Mouse (Mus musculus) midbrain, postnatal 0 days (tissue): ENCODE measurements around the gene Sgpl1. TPM values are rescaled to one million over a fixed set of nuclear protein-coding genes. Genes with fewer than 3 reads are reported as not detected.
A peak's percentile ranks its signal among the peaks of the same experiment; 100 is the strongest.

Experiments used
- ATAC-seq: fragments of 200-750 bp; cut with Nextera tagmentation; 2 replicates; pipeline ENCODE4 v1.8.0; 2017; ENCODE audit warnings: moderate number of reproducible peaks, mild to moderate bottlenecking, moderate TSS enrichment, moderate library complexity; ENCODE audit not compliant: low FRiP score
- DNase-seq: peaks from one replicate; pipeline ENCODE4 v3.0.0-alpha.2; 2015; ENCODE audit warnings: low spot score
- H3K27ac ChIP-seq: fragments of 300-500 bp; sonication (generic); 2 replicates; pipeline ENCODE4 v1.5.1; 2014; ENCODE audit warnings: low read depth, mild to moderate bottlenecking, low read length, mixed read lengths
- H3K27me3 ChIP-seq: fragments of 300-500 bp; sonication (generic); 2 replicates; pipeline ENCODE4 v1.6.1; 2014; ENCODE audit warnings: low read length, control low read depth, mixed read lengths; ENCODE audit not compliant: insufficient read depth
- H3K36me3 ChIP-seq: fragments of 300-500 bp; sonication (generic); 2 replicates; pipeline ENCODE4 v1.6.1; 2014; ENCODE audit warnings: low read length, control low read depth, mixed read lengths; ENCODE audit not compliant: insufficient read depth
- H3K4me1 ChIP-seq: fragments of 300-500 bp; sonication (generic); 2 replicates; pipeline ENCODE4 v1.6.1; 2014; ENCODE audit warnings: mild to moderate bottlenecking, control low read depth, antibody characterized with exemption, low read length, mixed read lengths; ENCODE audit not compliant: insufficient read depth
- H3K4me2 ChIP-seq: fragments of 300-500 bp; sonication (generic); 2 replicates; pipeline ENCODE4 v1.6.1; 2014; ENCODE audit warnings: low read depth, mild to moderate bottlenecking, low read length, mixed read lengths; ENCODE audit not compliant: poor library complexity, severe bottlenecking
- H3K4me3 ChIP-seq: fragments of 300-500 bp; sonication (generic); 2 replicates; pipeline ENCODE4 v1.5.1; 2014; ENCODE audit warnings: low read depth, mild to moderate bottlenecking, low read length, moderate library complexity
- H3K9ac ChIP-seq: fragments of 300-500 bp; sonication (generic); replicated peaks from 2 replicates; pipeline ENCODE4 v1.6.1; 2014; ENCODE audit warnings: mild to moderate bottlenecking, low read length, moderate library complexity, mixed read lengths; ENCODE audit not compliant: poor library complexity, severe bottlenecking
- H3K9me3 ChIP-seq: fragments of 300-500 bp; sonication (generic); 2 replicates; pipeline ENCODE4 v1.6.1; 2016; ENCODE audit warnings: low read length, control low read depth
- CTCF ChIP-seq: IDR thresholded peaks from 2 replicates; pipeline ENCODE4 v1.5.1; 2016; ENCODE audit warnings: antibody characterized with exemption, mild to moderate bottlenecking
- WGBS: fragments of 180-500 bp; shearing (Covaris S2); extraction: QIAGEN DNeasy Blood & Tissue Kit; methylation state at CpG from one replicate; pipeline ENCODE4 v1.1.7; 2014; 5-methylcytosine and 5-hydroxymethylcytosine counted together
- microRNA-seq: library from miRNA; unstranded; fragments of <30 nt; microRNA quantifications from one replicate; pipeline ENCODE4, GENCODE M21; 2016; ENCODE audit warnings: borderline number of aligned reads
- polyA plus RNA-seq: library from polyadenylated mRNA; unstranded; fragments of >200 nt; fragmentation: Nextera tagmentation; extraction: Ambion mirVana; gene quantifications from 2 replicates; pipeline ENCODE4 v1.2.1, GENCODE M21; 2015
- total RNA-seq: library from RNA; depleted of rRNA; stranded (reverse); fragments of >200 nt; gene quantifications from 2 replicates; pipeline ENCODE4 v1.2.3, GENCODE M21; 2014; rRNA removed

The Sgpl1 gene
- total and polyA plus RNA-seq, 2 experiments from 2014 or later: 30.5 to 51.8 TPM

DNA sequence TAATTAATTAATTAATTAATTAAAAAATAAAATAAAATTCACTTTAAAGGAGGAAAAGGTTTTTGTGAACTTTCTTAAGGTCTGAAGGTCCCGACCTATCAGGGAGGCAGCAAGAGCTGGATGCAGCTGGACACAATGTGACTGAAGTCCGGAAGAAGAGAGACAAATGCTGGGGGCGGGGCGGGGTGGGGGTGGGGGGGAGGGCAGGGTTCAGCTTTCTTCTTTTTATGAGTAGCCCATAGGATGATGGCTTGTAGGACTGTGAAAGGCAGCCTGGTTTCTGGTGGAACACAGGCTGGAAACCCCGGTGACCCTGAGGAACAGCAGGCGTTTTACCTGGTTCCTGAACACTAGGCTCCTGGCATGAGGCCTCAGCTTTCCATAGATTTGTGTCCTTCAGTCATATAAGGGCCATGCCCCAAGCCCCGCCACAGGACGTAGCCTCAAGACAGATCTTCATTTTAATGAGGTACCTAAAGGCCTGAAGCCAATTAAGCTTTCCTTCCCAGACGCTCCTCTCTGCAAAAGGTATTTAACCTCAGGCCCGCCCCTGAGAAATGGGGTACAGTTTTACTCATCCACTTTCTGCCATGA lies 84.1 kb downstream of the Sgpl1 start:
- no peaks in the 10 kb centered on the region for H3K36me3 ChIP-seq
- DNase-seq (no peak), ATAC-seq (no peak)
- WGBS: 71% methylated on average over 10 of the region's 10 CpGs
- H3K9me3 ChIP-seq: no peaks in the 10 kb centered on the region
- no peak overlapping the region for H3K4me2 ChIP-seq
- TF ChIP-seq CTCF: no peak
- no peak overlapping the region for H3K9ac ChIP-seq
- peaks cover 3% of the 10 kb centered on the region; the same call in 1 of the 2 replicates for H3K27me3 ChIP-seq
- no peak overlapping the region for H3K27ac ChIP-seq
- no peaks in the 10 kb centered on the region for H3K4me1 ChIP-seq
- H3K4me3 ChIP-seq: no peak overlapping the region

DNA sequence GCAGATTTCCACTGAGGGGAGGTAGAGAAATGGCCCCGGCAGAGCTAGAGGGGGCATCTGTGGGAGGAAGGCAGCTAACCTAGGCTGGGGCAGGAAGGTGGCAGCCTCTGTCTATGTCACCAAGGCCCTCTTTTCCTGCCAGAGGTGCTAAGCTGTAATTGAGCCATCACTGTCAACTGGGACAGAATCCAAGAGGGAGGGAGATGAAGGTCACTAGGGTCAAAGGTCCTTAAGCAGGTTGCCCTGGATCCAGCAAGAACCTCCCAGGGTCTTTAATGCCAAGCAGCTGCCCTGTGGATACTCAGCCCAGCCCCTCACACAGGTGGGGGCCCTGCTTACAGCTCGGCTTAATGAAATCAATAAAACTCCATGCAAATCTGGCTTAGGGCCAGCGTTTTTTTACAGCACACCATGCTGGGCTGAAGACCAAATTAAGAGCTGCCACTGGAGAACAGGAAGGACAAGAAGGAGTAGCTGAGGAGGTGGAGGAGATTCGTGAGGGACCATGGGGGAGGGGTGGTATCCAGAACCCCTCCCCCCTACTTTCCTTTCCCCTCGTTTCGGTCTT lies 87.9 kb downstream of the Sgpl1 start:
- 0 out of 2 replicates have a peak, but pooled peaks cover 7% of the 10 kb centered on the region for H3K9me3 ChIP-seq
- DNase-seq (peak; percentile 37), ATAC-seq (no peak)
- H3K4me2 ChIP-seq: no peak overlapping the region
- no peak overlapping the region for H3K27ac ChIP-seq
- H3K36me3 ChIP-seq: no peaks in the 10 kb centered on the region
- H3K4me1 ChIP-seq: no peaks in the 10 kb centered on the region
- no peaks in the 10 kb centered on the region; the same call in 1 of the 2 replicates for H3K27me3 ChIP-seq
- TF ChIP-seq CTCF: no peak
- 16% methylated on average over 6 of the region's 6 CpGs for WGBS
- no peak overlapping the region for H3K4me3 ChIP-seq
- H3K9ac ChIP-seq: no peak overlapping the region

DNA sequence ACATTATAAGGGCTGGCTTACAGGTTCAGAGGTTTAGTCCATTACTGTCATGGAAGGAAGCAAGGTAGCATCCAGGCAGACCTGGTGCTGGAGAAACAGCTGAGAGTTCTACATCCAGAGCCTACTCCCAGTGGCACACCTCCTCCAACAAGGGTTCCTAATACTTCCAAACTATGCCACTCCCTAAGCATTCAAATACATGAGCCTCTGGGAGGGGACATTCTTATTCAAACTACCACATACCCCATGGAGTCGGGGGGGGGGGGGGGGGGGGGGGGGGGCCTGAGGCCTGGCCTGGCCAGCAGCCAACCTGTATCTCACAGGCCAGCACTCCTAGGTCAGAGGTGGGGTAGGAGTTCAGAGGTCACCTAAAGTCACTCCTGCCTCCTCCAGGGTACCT lies 88.4 kb downstream of the Sgpl1 start:
- no peak for DNase-seq
- Histone ChIP-seq H3K4me3 (no peak overlapping the region), H3K27me3 (no peaks in the 10 kb centered on the region; the same call in none of the 2 replicates), H3K4me2 (no peak overlapping the region), H3K9ac (no peak overlapping the region), H3K9me3 (0 out of 2 replicates have a peak, but pooled peaks cover 7% of the 10 kb centered on the region), H3K27ac (no peak overlapping the region), H3K36me3 (no peaks in the 10 kb centered on the region), H3K4me1 (no peaks in the 10 kb centered on the region)
- TF ChIP-seq CTCF: no peak
- no CpG with 5 or more reads among the region's 1 CpGs for WGBS
- no peak for ATAC-seq

DNA sequence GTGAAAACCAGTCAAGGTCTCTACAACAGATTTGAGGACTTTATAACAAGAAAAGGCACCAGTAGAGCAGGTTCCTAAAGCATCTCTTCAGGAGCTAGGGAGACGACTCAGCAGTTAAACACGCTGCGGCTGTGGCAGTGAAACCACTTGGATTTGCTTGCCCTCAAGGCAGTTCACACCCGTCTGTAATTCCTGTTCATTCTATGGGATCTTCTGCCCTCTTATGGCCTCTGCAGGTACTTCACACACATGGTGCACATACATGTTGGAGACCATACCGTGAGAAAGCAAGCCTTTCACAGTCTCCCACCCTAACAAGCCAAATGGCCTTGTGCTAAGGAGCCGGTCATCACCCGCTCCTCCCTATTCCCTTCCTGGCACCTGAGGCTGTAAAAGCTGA lies 90.8 kb downstream of the Sgpl1 start:
- 0 out of 2 replicates have a peak, but pooled peaks have one; percentile 19 for TF ChIP-seq CTCF
- no peak for DNase-seq
- H3K27me3 ChIP-seq: no peaks in the 10 kb centered on the region; the same call in 1 of the 2 replicates
- H3K4me1 ChIP-seq: no peaks in the 10 kb centered on the region
- 98% methylated on average over 7 of the region's 7 CpGs for WGBS
- no peak overlapping the region for H3K9ac ChIP-seq
- no peak for ATAC-seq
- no peaks in the 10 kb centered on the region for H3K36me3 ChIP-seq
- 0 out of 2 replicates have a peak, but pooled peaks cover 7% of the 10 kb centered on the region for H3K9me3 ChIP-seq
- no peak overlapping the region for H3K4me2 ChIP-seq
- no peak overlapping the region for H3K4me3 ChIP-seq
- no peak overlapping the region for H3K27ac ChIP-seq

DNA sequence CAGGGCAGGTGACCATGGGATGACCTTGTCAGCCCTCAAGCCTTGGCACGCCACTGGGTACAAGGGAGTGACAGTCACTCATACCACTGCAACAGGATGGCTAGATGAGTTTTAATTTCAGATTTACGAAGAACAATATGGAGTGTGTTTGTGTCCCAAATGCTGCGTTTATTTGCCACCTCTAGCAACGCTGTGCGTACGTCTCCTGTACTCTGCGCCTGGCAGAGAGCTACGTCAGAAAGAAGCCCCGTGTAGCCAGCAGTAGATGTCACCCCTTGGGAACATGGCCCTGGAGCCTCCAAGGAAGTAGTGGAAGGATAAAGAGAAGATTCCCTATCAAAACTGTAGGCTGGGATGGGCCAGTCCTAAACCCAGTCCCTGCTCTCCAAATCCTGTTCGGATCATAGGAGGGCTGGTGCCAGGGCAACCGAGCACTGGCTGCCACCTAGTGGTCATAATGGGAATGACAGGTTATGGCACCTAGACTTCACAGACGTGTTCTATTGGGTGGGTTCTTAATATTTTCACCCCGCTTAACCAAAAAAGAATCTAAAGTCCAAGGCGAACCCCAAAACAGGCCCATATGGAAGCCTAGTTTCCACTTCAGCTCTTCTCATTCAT lies 95.4 kb downstream of the Sgpl1 start:
- DNase-seq: peak; percentile 85

More for the DNA sequence above, 95.4 kb downstream of the Sgpl1 start:
- H3K4me2 ChIP-seq: no peak overlapping the region
- H3K4me3 ChIP-seq: no peak overlapping the region
- peak; percentile 97 for TF ChIP-seq CTCF
- H3K27ac ChIP-seq: no peak overlapping the region
- WGBS: 62% methylated on average over 14 of the region's 14 CpGs
- peak; percentile 58; the same call in 1 of the 2 replicates for ATAC-seq
- no peaks in the 10 kb centered on the region; the same call in 1 of the 2 replicates for H3K27me3 ChIP-seq
- H3K4me1 ChIP-seq: no peaks in the 10 kb centered on the region
- H3K9me3 ChIP-seq: 0 out of 2 replicates have a peak, but pooled peaks cover 7% of the 10 kb centered on the region
- H3K9ac ChIP-seq: no peak overlapping the region
- no peaks in the 10 kb centered on the region for H3K36me3 ChIP-seq

Small RNA genes within 50 kb of the gene (microRNA-seq; reads per million reads assigned to microRNA genes)
- gene Gm44308: not detected

Other genes starting within 250 kb of the Sgpl1 start
- gene Pcbd1, start 58.4 kb downstream of the Sgpl1 start, total RNA-seq: 15.6 and 30.3 TPM in 2 replicates
- 73.1 and 74.8 TPM in 2 replicates for gene Pcbd1, start 58.4 kb downstream of the Sgpl1 start, polyA plus RNA-seq
- 0.11 TPM in 1 of 2 replicates, not detected in the other for gene Tbata, start 24.3 kb upstream of the Sgpl1 start, total RNA-seq
- 0.11 TPM in 1 of 2 replicates, not detected in the other for gene Tbata, start 24.3 kb upstream of the Sgpl1 start, polyA plus RNA-seq
- 1.1 and 1.6 TPM in 2 replicates for gene Adamts14, start 125.7 kb upstream of the Sgpl1 start, total RNA-seq
- 0.27 and 0.31 TPM in 2 replicates for gene Adamts14, start 125.7 kb upstream of the Sgpl1 start, polyA plus RNA-seq
- not detected in 2 replicates for gene Prf1, start 150.1 kb upstream of the Sgpl1 start, total RNA-seq
- not detected in 2 replicates for gene Prf1, start 150.1 kb upstream of the Sgpl1 start, polyA plus RNA-seq
- gene Pald1, start 235.8 kb upstream of the Sgpl1 start, total RNA-seq: 25.2 and 27.1 TPM in 2 replicates
- gene Pald1, start 235.8 kb upstream of the Sgpl1 start, polyA plus RNA-seq: 16.0 and 16.8 TPM in 2 replicates